Comparison of ENCODE assay signal across 33 mouse cellular contexts in genomic region chr3:57585967-57586366, GRCm38 (mm10). TPM values are rescaled to one million over a fixed set of nuclear protein-coding genes. Genes with fewer than 3 reads are reported as not detected.
"Had no signal": no experiment of that assay in that cellular context is flagged by ENCODE, and none has a peak within 500 bp of the region (broad histone marks: within the 10 kb centered on the region; RNA-seq: fewer than 3 reads in every experiment).

No protein-coding gene starts in this region.

- H3K27me3 ChIP-seq: limb, embryonic 12.5 days; limb, embryonic 13.5 days; limb, embryonic 15.5 days; liver, embryonic 12.5 days; liver, embryonic 13.5 days; liver, embryonic 15.5 days; lung, embryonic 15.5 days; megakaryocyte, embryonic 14.5 days; midbrain, embryonic 12.5 days; midbrain, embryonic 13.5 days; midbrain, embryonic 15.5 days; neural tube, embryonic 12.5 days had no signal

- H3K4me2 ChIP-seq: limb, embryonic 12.5 days; limb, embryonic 13.5 days; limb, embryonic 15.5 days; liver, embryonic 11.5 days; liver, embryonic 12.5 days; liver, embryonic 13.5 days; liver, embryonic 15.5 days; lung, embryonic 14.5 days; lung, embryonic 15.5 days; midbrain, embryonic 11.5 days; midbrain, embryonic 12.5 days; midbrain, embryonic 13.5 days; midbrain, embryonic 15.5 days; neural tube, embryonic 12.5 days had no signal

- H3K4me3 ChIP-seq: left cerebral cortex, adult 2 months; limb, embryonic 10.5 days; limb, embryonic 12.5 days; limb, embryonic 13.5 days; limb, embryonic 15.5 days; liver, embryonic 12.5 days; liver, embryonic 13.5 days; liver, embryonic 15.5 days; lung, embryonic 15.5 days; megakaryocyte, embryonic 14.5 days; midbrain, embryonic 10.5 days; midbrain, embryonic 12.5 days; midbrain, embryonic 13.5 days; midbrain, embryonic 15.5 days; neural tube, embryonic 12.5 days had no signal

- DNase-seq: left cerebral cortex, postnatal 4 days; liver; liver, embryonic 13.5 days; liver, postnatal 0 days; lung, adult 18-20 months; lung, adult 2 months; lung, embryonic 14.5 days; lung, postnatal 10 days; lung, postnatal 14 days; lung, postnatal 36 days; lung, postnatal 4 days; midbrain, embryonic 14.5 days had no signal

- H3K36me3 ChIP-seq: limb, embryonic 10.5 days; limb, embryonic 12.5 days; limb, embryonic 13.5 days; limb, embryonic 15.5 days; liver, embryonic 12.5 days; liver, embryonic 13.5 days; liver, embryonic 15.5 days; lung, embryonic 15.5 days; midbrain, embryonic 10.5 days; midbrain, embryonic 12.5 days; midbrain, embryonic 13.5 days; midbrain, embryonic 15.5 days; neural tube, embryonic 12.5 days had no signal

- ATAC-seq: liver, embryonic 12.5 days; liver, postnatal 0 days; lung, postnatal 0 days; midbrain, embryonic 13.5 days; midbrain, embryonic 15.5 days; midbrain, embryonic 16.5 days had no signal

RNA-seq across cellular contexts. Expression of gene Wwtr1, which starts 10.3 kb away (rescaled TPM):
- total RNA-seq: megakaryocyte progenitor cell, adult 5-6 weeks; megakaryocyte-erythroid progenitor cell, adult 5-6 weeks had no signal
- polyA plus RNA-seq: macrophage had no signal
